Mouse (Mus musculus) liver, postnatal 0 days (tissue): ENCODE data around the gene Rnf111. TPM values are rescaled to one million over a fixed set of nuclear protein-coding genes. Genes with fewer than 3 reads are reported as not detected.

Source experiments
- ATAC-seq: fragments of 200-750 bp; cut with Nextera tagmentation; 2 replicates; pipeline ENCODE4 v1.8.0; 2017; ENCODE audit warnings: mild to moderate bottlenecking, moderate library complexity
- DNase-seq: peaks from one replicate; pipeline ENCODE4 v3.0.0-alpha.2; 2016
- H3K27ac ChIP-seq: fragments of 300-500 bp; sonication (generic); 2 replicates; pipeline ENCODE4 v1.5.1; 2014; ENCODE audit warnings: antibody characterized with exemption, moderate library complexity, mild to moderate bottlenecking, low read depth
- H3K27me3 ChIP-seq: fragments of 300-500 bp; sonication (generic); 2 replicates; pipeline ENCODE4 v1.6.1; 2014; ENCODE audit warnings: low read length, control low read depth, mixed read lengths; ENCODE audit not compliant: insufficient read depth
- H3K36me3 ChIP-seq: fragments of 300-500 bp; sonication (generic); replicated peaks from 2 replicates; pipeline ENCODE4 v1.6.1; 2014; ENCODE audit warnings: mild to moderate bottlenecking, control low read depth, low read length, moderate library complexity, mixed read lengths; ENCODE audit not compliant: insufficient read depth
- H3K4me1 ChIP-seq: fragments of 300-500 bp; sonication (generic); 2 replicates; pipeline ENCODE4 v1.6.1; 2014; ENCODE audit warnings: antibody characterized with exemption, mild to moderate bottlenecking, control low read depth; ENCODE audit not compliant: insufficient read depth
- H3K4me2 ChIP-seq: fragments of 300-500 bp; sonication (generic); 2 replicates; pipeline ENCODE4 v1.6.1; 2014; ENCODE audit warnings: low read depth, mild to moderate bottlenecking, low read length, moderate library complexity, mixed read lengths
- H3K4me3 ChIP-seq: fragments of 300-500 bp; sonication (generic); 2 replicates; pipeline ENCODE4 v1.5.1; 2014; ENCODE audit warnings: low read depth, low read length
- H3K9ac ChIP-seq: fragments of 300-500 bp; sonication (generic); replicated peaks from 2 replicates; pipeline ENCODE4 v1.6.1; 2014; ENCODE audit warnings: mild to moderate bottlenecking, moderate library complexity
- H3K9me3 ChIP-seq: fragments of 300-500 bp; sonication (generic); 2 replicates; pipeline ENCODE4 v1.6.1; 2016; ENCODE audit warnings: mild to moderate bottlenecking, control low read depth, low read length, mixed read lengths
- CTCF ChIP-seq: sonication (generic); IDR thresholded peaks from 2 replicates; pipeline ENCODE4 v1.5.1; 2016; ENCODE audit warnings: antibody characterized with exemption, low read depth
- EP300 ChIP-seq: IDR thresholded peaks from 2 replicates; pipeline ENCODE4 v1.6.1; 2016; ENCODE audit warnings: antibody characterized with exemption, low read depth, mild to moderate bottlenecking
- WGBS: fragments of 180-500 bp; shearing (Covaris S2); extraction: QIAGEN DNeasy Blood & Tissue Kit; methylation state at CpG from one replicate; pipeline ENCODE4 v1.1.7; 2014; ENCODE audit not compliant: insufficient replicate concordance; 5-methylcytosine and 5-hydroxymethylcytosine counted together
- polyA plus RNA-seq: library from polyadenylated mRNA; unstranded; fragments of >200 nt; fragmentation: Nextera tagmentation; extraction: Ambion mirVana; gene quantifications from 2 replicates; pipeline ENCODE4 v1.2.1, GENCODE M21; 2015

Rnf111 gene
- polyA plus RNA-seq, 1 experiment from 2014 or later, result 7.2 TPM

DNA sequence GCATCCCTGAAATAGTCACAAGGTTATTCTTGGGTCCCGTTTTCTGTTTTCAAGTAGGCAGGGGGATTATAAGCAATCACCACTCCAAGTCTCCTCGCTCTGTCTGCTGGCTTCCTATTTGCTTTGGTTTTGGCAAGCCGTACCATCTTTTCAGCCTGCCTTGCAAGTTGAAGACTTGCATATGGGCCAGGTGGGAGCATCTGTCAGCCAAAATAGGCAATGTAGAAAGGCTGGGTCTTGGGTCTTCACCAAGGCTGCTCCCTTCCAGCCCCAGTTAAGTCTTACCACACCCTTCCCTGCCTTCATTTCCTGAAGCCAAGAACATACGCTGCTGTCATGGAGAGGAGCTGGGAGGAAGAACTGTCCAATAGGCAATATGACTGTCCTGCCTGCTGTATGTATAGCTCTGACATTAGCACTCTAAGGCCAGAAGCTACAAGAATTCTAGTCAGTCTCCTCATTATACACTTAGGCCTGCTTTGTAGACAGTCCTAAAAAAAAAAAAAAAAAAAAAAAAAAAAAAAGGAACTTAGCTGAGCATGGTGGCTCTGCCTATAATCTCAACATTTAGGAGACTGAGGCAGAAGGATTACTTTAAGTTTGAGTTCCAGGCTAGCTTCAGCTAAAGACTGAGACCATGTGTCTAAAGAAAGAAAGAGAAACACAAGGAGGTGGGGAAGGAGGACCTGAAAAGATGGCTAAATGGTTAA lies 116.0 kb downstream of the Rnf111 start:
- no peak overlapping the region for H3K4me2 ChIP-seq
- WGBS, result 79% methylated on average over 4 of the region's 4 CpGs
- H3K4me1 ChIP-seq, result no peaks in the 10 kb centered on the region
- H3K9ac ChIP-seq, result no peak overlapping the region
- no peak for ATAC-seq
- no peaks in the 10 kb centered on the region for H3K27me3 ChIP-seq
- DNase-seq, result no peak
- no peak for TF ChIP-seq CTCF
- TF ChIP-seq EP300, result no peak
- H3K27ac ChIP-seq, result no peak overlapping the region
- no peak overlapping the region for H3K4me3 ChIP-seq
- no peaks in the 10 kb centered on the region for H3K9me3 ChIP-seq
- no peaks in the 10 kb centered on the region; the same call in 1 of the 2 replicates for H3K36me3 ChIP-seq

- Histone ChIP-seq H3K4me1 (no peaks in the 10 kb centered on the region), H3K27ac (no peak overlapping the region), H3K9me3 (no peaks in the 10 kb centered on the region), H3K4me3 (no peak overlapping the region), H3K4me2 (no peak overlapping the region), H3K36me3 (no peaks in the 10 kb centered on the region; the same call in 1 of the 2 replicates), H3K9ac (no peak overlapping the region), H3K27me3 (no peaks in the 10 kb centered on the region)
- no peak for ATAC-seq
- DNase-seq, result no peak
- WGBS, result 45% methylated on average over 18 of the region's 18 CpGs
- TF ChIP-seq CTCF (no peak), EP300 (0 out of 2 replicates have a peak, but pooled peaks have one; percentile 45)
Observed at GRCm38 (mm10) chr9:70384958-70385728, 118.4 kb downstream of the Rnf111 start.

DNA sequence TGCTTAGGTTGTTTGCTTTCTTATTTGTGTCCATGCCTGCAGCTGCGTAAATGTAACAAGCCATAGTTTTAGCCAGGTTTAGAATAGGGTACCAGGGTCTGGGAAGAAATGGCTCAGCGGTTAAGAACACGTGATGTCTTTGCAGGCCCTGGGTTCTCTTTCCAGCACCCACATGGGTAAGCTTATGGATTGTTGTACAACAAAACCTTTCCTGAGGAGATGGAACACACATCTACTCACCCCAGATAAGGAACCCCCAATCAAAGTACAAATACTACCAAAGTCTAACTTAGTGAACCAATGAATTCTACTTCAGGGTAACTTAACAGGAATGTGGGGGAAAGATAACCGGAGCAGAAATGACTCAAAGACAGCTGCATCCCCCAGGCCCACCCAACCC lies 119.0 kb downstream of the Rnf111 start:
- no peak for DNase-seq
- TF ChIP-seq EP300, result no peak
- TF ChIP-seq CTCF, result no peak
- Histone ChIP-seq H3K27ac (no peak overlapping the region), H3K4me3 (no peak overlapping the region), H3K4me1 (no peaks in the 10 kb centered on the region), H3K9ac (no peak overlapping the region), H3K9me3 (no peaks in the 10 kb centered on the region), H3K4me2 (no peak overlapping the region), H3K36me3 (no peaks in the 10 kb centered on the region; the same call in 1 of the 2 replicates), H3K27me3 (no peaks in the 10 kb centered on the region)
- 73% methylated on average over 4 of the region's 4 CpGs for WGBS
- ATAC-seq, result no peak

DNA sequence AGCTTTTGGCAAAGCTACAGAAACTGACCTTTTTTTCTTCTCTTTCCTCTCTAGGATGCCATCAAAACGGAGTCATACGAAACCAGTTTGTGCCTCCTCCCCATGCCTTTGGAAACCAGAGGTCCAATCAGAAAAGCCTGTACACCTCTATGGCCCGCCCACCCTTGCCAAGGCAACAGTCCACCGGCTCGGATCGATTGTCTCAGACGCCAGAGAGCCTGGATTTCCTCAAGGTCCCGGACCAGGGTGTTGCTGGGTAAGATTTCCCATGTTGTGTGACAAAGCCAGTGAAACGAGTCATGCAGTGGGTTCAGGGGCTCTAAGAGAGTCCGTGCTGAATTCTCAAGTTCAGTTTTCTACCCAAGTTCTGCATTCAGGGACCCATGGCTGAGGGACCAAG lies 119.8 kb downstream of the Rnf111 start:
- no peak overlapping the region for H3K27ac ChIP-seq
- WGBS, result 80% methylated on average over 10 of the region's 10 CpGs
- no peaks in the 10 kb centered on the region for H3K9me3 ChIP-seq
- H3K4me1 ChIP-seq, result no peaks in the 10 kb centered on the region
- ATAC-seq (no peak), DNase-seq (no peak)
- no peak for TF ChIP-seq EP300
- TF ChIP-seq CTCF, result no peak
- no peak overlapping the region for H3K4me2 ChIP-seq
- H3K4me3 ChIP-seq, result no peak overlapping the region
- no peak overlapping the region for H3K9ac ChIP-seq
- no peaks in the 10 kb centered on the region; the same call in 1 of the 2 replicates for H3K36me3 ChIP-seq
- H3K27me3 ChIP-seq, result no peaks in the 10 kb centered on the region

GRCm38 (mm10) chr9:70382091-70382490 lies 121.4 kb downstream of the Rnf111 start:
- 0 out of 2 replicates have a peak, but pooled peaks cover 2% of the 10 kb centered on the region for H3K9me3 ChIP-seq
- WGBS, result 44% methylated on average over 12 of the region's 12 CpGs
- H3K4me1 ChIP-seq, result no peaks in the 10 kb centered on the region
- H3K9ac ChIP-seq, result no peak overlapping the region
- no peak overlapping the region for H3K27ac ChIP-seq
- ATAC-seq, result no peak
- no peak for DNase-seq
- no peak for TF ChIP-seq CTCF
- TF ChIP-seq EP300, result no peak
- H3K36me3 ChIP-seq, result peaks cover 12% of the 10 kb centered on the region
- no peak overlapping the region for H3K4me3 ChIP-seq
- no peak overlapping the region for H3K4me2 ChIP-seq
- no peaks in the 10 kb centered on the region for H3K27me3 ChIP-seq
